Mouse (Mus musculus) CD4-positive helper T cell, adult 2 months (primary cell): ENCODE results near the gene Racgap1.

ENCODE experiments used
- DNase-seq: peaks from one replicate; pipeline ENCODE4 v3.0.0-alpha.2; 2012; ENCODE audit warnings: low read depth, missing footprints, low spot score

Racgap1 gene

GRCm38 (mm10) chr15:99664600-99665451 is 13.4 kb upstream of the Racgap1 start:
- DNase-seq, result peak; percentile 15

- no peak for DNase-seq
These were observed 12.6 kb upstream of the Racgap1 start for GRCm38 (mm10) chr15:99663964-99664599.

GRCm38 (mm10) chr15:99662371-99662770 is 10.9 kb upstream of the Racgap1 start:
- no peak for DNase-seq

- DNase-seq, result no peak
These were observed 9.8 kb upstream of the Racgap1 start for GRCm38 (mm10) chr15:99661121-99661830.

GRCm38 (mm10) chr15:99658437-99658836 is 7.0 kb upstream of the Racgap1 start:
- DNase-seq, result no peak

GRCm38 (mm10) chr15:99655956-99656355 is 4.5 kb upstream of the Racgap1 start:
- no peak for DNase-seq

GRCm38 (mm10) chr15:99653876-99654275 is 2.4 kb upstream of the Racgap1 start:
- DNase-seq, result no peak

- peak; percentile 44 for DNase-seq
These were observed 1.8 kb upstream of the Racgap1 start for GRCm38 (mm10) chr15:99653291-99653690.

GRCm38 (mm10) chr15:99651984-99652872 is 772 bp upstream of the Racgap1 start:
- peak; percentile 42 for DNase-seq

- no peak for DNase-seq
These were observed 1.2 kb downstream of the Racgap1 start for GRCm38 (mm10) chr15:99650304-99650703.

- DNase-seq, result no peak
These were observed 2.2 kb downstream of the Racgap1 start for GRCm38 (mm10) chr15:99649067-99649761.

- DNase-seq, result no peak
These were observed 3.1 kb downstream of the Racgap1 start for GRCm38 (mm10) chr15:99648326-99648725.

- peak; percentile 39 for DNase-seq
These were observed 6.7 kb downstream of the Racgap1 start for GRCm38 (mm10) chr15:99644776-99645175.

GRCm38 (mm10) chr15:99643832-99644231 is 7.6 kb downstream of the Racgap1 start:
- peak; percentile 63 for DNase-seq

GRCm38 (mm10) chr15:99642622-99643021 is 8.8 kb downstream of the Racgap1 start:
- no peak for DNase-seq

GRCm38 (mm10) chr15:99638124-99638485 is 13.4 kb downstream of the Racgap1 start:
- DNase-seq, result no peak

GRCm38 (mm10) chr15:99637405-99638123 is 13.9 kb downstream of the Racgap1 start:
- no peak for DNase-seq

GRCm38 (mm10) chr15:99634702-99635101 is 16.8 kb downstream of the Racgap1 start:
- no peak for DNase-seq

- DNase-seq, result peak; percentile 22
These were observed 19.8 kb downstream of the Racgap1 start for GRCm38 (mm10) chr15:99631618-99632017.

- no peak for DNase-seq
These were observed 29.4 kb downstream of the Racgap1 start for GRCm38 (mm10) chr15:99622063-99622462.
